Mouse (Mus musculus) CD4-positive, CD25-positive, alpha-beta regulatory T cell, adult 4 months (primary cell): Measurements from ENCODE around the gene Cfap97d1. TPM values are rescaled to one million over a fixed set of nuclear protein-coding genes. Genes with fewer than 3 reads are reported as not detected.

Experiments used
- ATAC-seq: one replicate; pipeline ENCODE4 v1.8.0; 2017
- polyA plus RNA-seq, 2 experiments: library from polyadenylated mRNA; unstranded; fragments of 100-300 nt; shearing (Covaris generic); gene quantifications; one replicate each; pipeline ENCODE4 v1.2.1; 2017

Cfap97d1 gene
- polyA plus RNA-seq: not detected

DNA sequence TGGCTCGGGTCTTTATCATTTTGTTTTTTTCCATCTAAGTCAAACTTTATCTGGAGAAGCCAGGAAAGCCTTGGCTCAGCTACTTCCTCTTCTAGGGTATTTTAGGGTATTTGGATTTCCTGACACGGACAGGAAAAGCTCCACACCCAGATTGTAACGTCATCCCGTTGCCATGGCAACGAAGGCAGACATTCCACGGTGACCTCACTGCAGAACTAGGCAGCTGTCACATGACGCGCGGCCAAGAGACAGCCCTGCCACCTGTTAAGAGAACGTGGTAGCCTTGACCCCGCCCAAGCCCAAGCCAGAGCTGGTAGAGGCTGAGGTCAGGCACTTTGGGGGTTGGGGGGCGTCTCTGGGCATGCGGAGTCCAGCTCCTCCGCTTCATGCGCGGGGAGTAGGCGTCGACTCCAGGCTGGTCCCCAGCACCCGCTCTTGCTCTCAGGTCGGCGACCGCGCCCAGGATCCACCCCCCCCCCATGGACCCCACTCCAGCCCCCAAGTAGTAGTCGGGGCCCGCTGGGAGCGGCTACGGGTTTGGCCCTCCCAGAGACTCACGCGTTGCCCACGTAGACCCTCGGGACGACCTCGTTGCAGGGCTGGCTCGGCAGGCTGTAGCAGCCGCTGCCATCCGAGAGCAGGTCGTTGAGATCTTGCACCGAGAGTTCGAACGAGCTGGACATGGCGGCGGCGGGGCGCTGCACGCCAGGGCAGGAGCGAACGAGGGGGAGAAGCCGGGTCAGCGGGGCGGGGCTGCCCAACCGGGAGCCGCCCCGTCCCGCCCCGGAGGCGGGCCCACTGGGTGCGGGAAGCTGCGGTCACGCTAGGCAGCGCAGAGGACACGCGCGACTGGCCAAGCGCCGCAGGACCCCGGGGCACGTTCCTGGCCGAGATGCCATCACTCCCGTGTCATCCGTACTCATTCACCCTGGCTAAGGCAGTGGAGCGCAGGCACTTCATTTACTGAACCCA is at the start of gene Cfap97d1:
TSS of gene Cfap97d1 (plus strand) at position 226 of the 972 bp plus-strand sequence.
- no peak for ATAC-seq

GRCm38 (mm10) chr11:101935743-101936142 is 48.3 kb upstream of the Cfap97d1 start:
- ATAC-seq: no peak

DNA sequence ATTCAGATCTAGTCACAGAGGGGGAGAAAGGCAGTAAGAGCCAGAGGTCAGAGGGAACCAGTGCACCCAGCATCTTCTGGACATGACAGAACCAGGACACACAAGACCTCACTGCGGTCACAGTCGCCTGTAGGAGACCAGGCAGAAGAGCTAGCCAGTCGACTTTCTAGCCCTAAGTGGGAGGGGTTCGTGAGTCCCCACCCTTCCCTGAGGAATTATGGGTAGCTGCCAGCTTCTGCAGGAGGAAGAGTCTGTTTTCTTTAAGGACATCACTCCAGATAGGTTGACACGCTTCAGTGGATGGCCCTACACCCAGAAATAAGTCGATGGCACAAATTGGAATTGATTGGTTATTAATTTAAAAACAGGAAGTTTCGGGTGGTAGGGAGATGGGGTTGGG is 47.7 kb upstream of the Cfap97d1 start:
- no peak for ATAC-seq

DNA sequence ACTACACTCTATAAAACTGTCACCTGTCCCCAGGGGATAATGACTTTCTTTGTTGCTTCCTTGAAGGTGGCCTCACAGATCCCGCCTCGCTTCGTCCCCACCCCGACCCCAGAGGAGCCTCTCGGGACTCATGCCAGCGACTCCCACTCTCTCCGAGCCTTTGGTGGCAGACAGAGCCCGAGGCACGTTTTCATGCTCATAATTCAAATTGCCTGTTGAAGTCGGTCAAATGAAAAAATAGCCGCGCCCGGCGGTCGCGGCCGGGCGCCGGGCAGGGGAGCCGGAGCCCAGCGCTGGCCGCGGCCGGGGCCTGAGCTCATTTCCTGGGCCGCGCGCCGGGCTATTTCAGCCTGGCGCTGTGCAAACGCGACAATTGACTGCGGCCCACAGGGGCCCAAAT is 47.0 kb upstream of the Cfap97d1 start:
- ATAC-seq: no peak

DNA sequence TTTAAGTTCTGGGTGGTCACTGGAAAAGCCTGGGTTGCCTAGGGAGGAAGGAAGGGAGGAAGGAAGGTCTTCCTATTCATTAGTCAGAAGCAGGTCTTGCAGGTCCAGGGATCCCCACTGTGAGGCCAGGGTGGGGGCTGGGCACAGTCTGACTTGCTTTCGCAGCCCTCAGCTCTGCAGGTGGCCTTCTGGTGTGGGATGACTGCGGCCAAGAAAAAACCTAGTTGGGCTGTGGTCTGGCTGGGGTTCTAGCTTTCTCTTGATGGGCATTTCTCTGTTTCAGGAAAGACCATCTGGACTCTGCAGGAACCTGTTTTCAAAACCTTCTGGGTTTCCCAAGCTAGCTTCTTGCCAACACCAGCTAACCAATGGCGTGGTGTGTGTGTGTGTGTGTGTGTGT is 41.0 kb upstream of the Cfap97d1 start:
- ATAC-seq: no peak

DNA sequence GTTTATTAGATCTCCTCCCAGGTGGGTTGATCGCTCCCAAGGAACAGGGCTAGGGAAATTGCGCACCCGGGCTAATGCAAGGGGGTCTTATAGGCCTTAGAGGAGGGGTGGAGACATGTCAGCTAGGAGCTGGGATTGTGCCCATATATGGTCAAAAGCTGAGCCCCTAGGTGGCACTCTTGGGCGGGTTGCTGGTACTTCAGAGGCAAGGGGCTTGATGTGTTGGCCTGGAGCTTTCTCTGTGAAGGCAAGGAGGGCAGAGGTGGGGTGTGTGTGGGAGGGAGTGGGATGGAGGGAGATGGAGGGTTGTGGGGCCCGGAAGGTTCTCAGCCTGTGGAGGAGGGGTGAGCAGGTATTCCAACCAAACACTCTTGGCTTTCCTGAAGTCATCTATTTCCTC is 37.6 kb upstream of the Cfap97d1 start:
- no peak for ATAC-seq

DNA sequence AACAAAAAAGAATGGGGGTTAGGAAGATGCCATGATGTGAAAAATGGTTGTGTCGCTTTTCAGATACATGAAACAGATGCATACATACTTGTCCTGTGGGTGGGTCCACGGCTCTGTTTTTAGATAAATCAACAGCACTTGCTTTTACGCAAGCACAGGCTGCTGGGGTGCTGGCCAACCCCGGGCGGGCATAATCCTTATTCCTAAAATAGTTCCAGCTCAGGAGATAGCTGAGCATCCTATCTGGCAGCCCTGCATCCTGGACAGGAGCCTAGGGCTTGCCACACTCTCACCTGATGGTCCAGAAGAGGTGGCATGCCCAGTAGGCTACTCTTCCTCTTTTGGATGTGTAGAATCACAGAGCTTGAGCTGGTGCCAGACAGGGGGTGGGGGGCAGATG is 34.1 kb upstream of the Cfap97d1 start:
- no peak for ATAC-seq

- no peak for ATAC-seq
These were observed 31.3 kb upstream of the Cfap97d1 start for GRCm38 (mm10) chr11:101952541-101953341.

- ATAC-seq: no peak
These were observed 30.6 kb upstream of the Cfap97d1 start for GRCm38 (mm10) chr11:101953441-101953840.

GRCm38 (mm10) chr11:101957476-101957875 is 26.6 kb upstream of the Cfap97d1 start:
- no peak for ATAC-seq

- ATAC-seq: no peak
These were observed 21.0 kb upstream of the Cfap97d1 start for GRCm38 (mm10) chr11:101963043-101963442.

DNA sequence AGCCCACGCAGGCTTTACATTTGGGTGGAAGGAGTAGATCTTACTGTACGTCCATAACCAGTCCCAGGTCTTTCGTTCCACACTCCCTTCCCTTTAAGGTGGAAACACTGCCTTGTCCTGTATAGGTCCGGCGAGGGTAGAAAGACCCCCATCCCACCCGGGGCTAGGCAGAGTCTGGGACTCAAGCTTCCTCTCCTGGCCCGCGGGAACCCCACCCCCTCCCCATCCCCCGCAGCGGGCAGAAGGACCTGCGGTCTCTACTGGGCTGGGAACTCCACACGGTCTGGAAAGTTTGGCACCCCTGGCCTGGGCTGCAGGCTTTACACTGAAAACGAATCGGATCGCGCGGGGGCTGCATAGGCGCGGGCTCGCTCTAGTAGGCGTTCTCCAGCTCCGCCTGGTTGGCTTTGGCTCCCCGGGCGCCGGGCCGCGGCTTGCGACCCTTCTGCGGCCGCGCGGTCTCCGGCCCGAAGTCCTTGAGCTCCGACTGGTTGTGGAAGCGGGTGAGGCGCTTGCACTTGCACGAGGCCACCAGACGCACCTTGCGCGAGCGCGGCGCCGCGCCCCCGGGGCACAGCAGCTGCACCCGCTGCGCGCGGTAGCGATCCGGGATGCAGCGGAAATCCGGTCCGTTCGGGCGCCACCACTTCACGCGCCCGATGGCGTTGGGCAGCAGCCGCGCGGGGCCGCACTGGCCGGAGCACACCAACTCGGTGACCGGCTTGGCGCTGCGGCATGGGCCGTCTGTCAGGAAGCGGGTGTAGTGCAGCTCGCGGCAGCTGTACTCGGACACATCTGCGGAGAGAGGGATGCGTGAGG is 20.4 kb upstream of the Cfap97d1 start:
- ATAC-seq: no peak

- no peak for ATAC-seq
These were observed 19.4 kb upstream of the Cfap97d1 start for GRCm38 (mm10) chr11:101964647-101965046.

DNA sequence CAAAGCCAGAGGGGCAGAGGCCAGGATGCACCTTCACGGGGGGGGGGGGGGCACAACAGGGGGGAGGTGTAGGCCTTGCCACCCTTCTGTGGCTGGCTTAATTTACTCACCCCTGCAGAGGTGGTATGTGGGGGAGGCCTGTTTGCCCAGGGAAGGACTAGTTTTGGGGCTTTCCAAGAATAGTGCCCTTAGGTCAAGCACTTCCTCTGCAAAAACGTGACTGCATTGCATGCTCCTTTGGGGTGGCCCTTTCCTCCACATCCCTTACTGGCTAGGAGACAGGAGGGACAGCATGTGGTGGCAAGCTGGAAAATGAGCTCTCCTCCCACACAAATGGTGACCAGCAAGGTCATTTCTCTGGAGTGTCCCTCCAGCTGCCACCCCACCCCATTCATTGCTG is 18.5 kb upstream of the Cfap97d1 start:
- ATAC-seq: no peak

DNA sequence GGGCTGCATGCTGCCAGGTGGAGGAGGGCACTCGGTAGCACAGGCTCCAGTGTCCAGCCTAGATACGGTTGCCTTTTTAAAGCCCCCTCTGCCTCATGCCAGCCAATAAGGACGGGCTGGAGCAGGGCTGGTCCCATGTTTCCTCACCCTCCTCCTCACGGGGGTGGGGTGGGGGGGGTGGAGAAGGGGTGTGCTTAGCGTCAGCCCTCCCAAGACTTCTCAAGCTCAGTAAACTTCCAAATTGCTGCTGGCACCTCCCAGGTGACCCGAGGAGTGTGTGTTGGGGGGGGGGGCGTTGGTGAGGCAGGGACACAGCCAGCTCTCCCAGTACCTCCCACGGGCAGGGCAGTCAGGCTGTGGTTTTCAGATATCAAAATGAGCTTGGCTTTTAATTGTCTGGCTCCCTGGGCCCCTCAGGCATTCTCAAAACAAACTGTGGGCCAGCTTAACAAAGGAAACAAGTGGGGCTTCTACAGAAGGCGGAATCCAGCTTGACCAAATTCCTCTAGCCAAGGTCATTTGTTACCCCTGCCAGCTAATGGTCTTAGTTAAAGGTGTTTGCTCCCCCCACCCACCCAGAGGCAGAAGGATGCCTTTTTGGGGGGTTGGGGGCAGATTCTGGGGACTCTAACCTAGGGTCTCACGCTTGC is 17.0 kb upstream of the Cfap97d1 start, which contains the start of gene Sost:
TSS of gene Sost (minus strand) at position 51 of the 650 bp plus-strand sequence.
- no peak for ATAC-seq

DNA sequence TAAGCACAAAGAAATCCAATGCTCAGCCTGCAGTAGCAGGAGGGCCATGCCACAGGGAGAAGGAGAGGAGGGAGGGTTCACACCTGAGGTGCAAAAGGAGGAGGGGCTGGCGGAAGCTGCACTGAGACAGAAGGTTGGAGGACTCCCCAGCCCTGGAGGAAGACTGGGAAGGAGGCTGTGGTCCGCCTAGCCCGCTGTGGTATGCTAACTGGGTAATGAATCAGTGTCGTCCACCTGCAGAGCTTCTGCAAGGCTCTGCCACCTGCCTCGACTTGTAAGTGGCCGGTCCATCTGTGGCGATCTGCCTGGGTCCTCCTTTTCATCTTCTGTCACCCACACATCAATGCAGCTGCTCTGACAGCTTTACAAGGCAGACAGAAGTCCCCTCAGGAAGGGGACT is 15.8 kb upstream of the Cfap97d1 start:
- ATAC-seq: no peak

DNA sequence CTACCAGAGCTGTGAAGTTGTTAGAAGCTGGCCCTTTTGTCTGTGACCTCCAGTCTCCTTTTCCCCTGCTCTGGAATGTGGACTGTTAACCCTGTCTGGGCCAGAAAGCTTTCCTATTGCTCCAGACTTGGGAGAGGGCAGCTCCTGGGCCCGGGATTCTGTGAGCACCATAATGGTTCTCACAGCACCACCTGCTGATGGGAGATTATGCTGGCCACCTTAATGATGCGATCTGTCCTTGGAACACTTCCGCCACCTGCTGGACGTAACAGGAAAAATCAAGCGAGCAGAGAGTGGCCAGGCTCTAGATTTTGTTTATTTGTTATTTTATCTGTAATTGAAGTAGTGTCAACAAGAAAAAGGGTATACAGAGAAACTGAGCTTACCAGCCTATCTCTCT is 15.3 kb upstream of the Cfap97d1 start:
- no peak for ATAC-seq

DNA sequence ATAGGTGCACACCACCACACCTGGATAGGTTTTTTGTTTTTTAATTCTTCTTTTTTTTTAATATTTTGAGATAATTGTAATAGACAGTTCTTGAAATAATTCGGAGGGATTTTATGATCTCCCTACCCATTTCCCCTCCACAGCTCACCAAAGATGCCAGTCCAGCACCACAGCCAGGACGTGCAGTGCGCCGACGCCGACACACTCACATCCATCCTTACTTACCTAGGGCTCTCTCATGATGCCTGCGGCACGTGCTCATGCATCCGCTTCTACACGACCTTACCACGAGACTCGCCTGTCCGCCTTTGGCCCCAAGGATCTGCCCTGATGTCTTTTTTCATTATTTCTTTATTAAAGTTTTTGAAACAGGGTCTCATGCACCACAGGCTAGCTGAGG is 14.2 kb upstream of the Cfap97d1 start:
- no peak for ATAC-seq

GRCm38 (mm10) chr11:101971410-101971809 is 12.7 kb upstream of the Cfap97d1 start:
- ATAC-seq: no peak

GRCm38 (mm10) chr11:101972097-101972496 is 12.0 kb upstream of the Cfap97d1 start:
- ATAC-seq: no peak

DNA sequence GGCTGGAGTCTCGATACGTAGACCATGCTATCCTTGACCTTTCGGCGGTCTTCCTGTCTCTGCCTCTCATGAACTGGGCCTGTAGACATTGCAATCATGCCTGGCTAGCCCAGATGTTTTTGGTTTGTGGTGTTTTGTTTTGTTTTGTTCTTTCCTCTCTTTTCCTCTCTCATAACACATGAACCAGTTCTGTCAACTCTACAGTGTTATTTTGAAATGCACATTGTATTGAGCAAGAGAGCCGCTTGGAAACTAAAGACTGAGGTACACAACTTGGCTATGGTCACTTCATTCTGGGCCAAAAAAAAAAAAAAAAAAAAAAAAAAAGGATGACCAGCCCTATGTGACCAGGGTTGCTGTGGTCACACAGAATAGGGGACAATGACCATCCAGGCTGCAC is 11.4 kb upstream of the Cfap97d1 start:
- no peak for ATAC-seq

DNA sequence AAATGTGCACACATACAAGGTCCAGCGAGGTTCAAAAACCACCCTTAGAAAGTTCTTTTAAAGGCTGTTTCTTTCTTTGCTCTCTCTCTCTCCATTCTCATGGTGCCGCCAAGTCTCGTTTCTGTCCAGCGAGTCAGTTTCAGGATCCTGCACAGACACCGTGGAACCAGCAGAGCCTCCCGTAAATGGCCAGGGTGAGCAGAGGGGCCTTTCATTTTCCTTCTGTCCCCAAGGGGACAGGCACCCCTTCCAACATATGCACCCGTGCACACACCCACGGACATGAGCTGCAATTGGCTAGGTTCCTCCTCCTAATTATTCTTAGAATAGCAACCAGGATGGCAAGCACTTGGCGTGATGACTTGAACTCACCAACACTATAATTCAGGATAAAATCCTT is 10.6 kb upstream of the Cfap97d1 start:
- no peak for ATAC-seq
